Mouse (Mus musculus): Measurements from ENCODE around the gene Rbfox3.

DNA sequence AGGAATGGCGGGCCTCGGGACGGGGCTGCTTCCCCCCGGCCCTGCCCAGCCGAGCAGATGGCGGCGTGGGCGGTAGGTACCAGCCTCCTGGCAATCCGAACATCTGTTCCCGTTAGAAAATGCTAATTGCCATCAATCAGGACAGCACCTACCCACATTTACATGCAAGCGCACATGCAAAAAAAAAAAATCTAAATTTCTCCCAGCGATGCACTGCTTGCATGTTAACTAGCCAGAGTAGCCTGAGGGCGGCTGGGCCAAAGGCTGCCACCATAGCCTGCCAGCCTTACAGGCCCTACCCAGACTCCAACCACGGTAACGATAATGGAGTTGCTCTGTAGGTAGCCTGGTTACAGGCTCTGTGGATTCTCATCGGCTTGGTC is 117.8 kb downstream of the Rbfox3 start:
- TF ChIP-seq CTCF (IDR thresholded peaks at IDR 0.05; ENCODE audit: low read depth, low read length) = no peak
- no peak for TF ChIP-seq GATA1 (IDR thresholded peaks at IDR 0.05; ENCODE audit: borderline replicate concordance, low read length)
- TF ChIP-seq POLR2AphosphoS5 (IDR thresholded peaks at IDR 0.05; ENCODE audit: insufficient replicate concordance, low read depth, low read length) = no peak
- no peak for TF ChIP-seq TAL1 (conservative IDR thresholded peaks at IDR 0.05; ENCODE audit: low read depth, low read length)
- TF ChIP-seq GATA2 (IDR thresholded peaks at IDR 0.05; ENCODE audit: borderline replicate concordance, low read depth, low read length) = no peak

Data from G1E (cell line).